Mouse (Mus musculus): Measurements from ENCODE around the gene Myh9.

Myh9 gene

GRCm38 (mm10) chr15:77752443-77752842, 89.5 kb downstream of the Myh9 start:
- 50% methylated on average over 11 of the region's 11 CpGs for WGBS

GRCm38 (mm10) chr15:77750461-77750860, 91.5 kb downstream of the Myh9 start:
- 41% methylated on average over 1 of the region's 1 CpGs for WGBS

GRCm38 (mm10) chr15:77749717-77750116, 92.3 kb downstream of the Myh9 start:
- 94% methylated on average over 10 of the region's 10 CpGs for WGBS

GRCm38 (mm10) chr15:77748414-77748813, 93.6 kb downstream of the Myh9 start:
- WGBS: 97% methylated on average over 3 of the region's 3 CpGs

GRCm38 (mm10) chr15:77746326-77746725, 95.6 kb downstream of the Myh9 start:
- 96% methylated on average over 1 of the region's 1 CpGs for WGBS

- 66% methylated on average over 5 of the region's 5 CpGs for WGBS
These were observed 97.3 kb downstream of the Myh9 start for GRCm38 (mm10) chr15:77744632-77745031.

GRCm38 (mm10) chr15:77741556-77741955, 100.4 kb downstream of the Myh9 start:
- 58% methylated on average over 6 of the region's 6 CpGs for WGBS

- WGBS: 67% methylated on average over 9 of the region's 9 CpGs
These were observed 101.3 kb downstream of the Myh9 start for GRCm38 (mm10) chr15:77740511-77741297.

- WGBS: 66% methylated on average over 4 of the region's 4 CpGs
These were observed 108.1 kb downstream of the Myh9 start for GRCm38 (mm10) chr15:77733903-77734302.

- WGBS: 50% methylated on average over 8 of the region's 8 CpGs
These were observed 108.6 kb downstream of the Myh9 start for GRCm38 (mm10) chr15:77733380-77733779.

- WGBS: 79% methylated on average over 10 of the region's 10 CpGs
These were observed 109.1 kb downstream of the Myh9 start for GRCm38 (mm10) chr15:77732851-77733250.

GRCm38 (mm10) chr15:77731605-77732004, 110.4 kb downstream of the Myh9 start:
- WGBS: 96% methylated on average over 5 of the region's 5 CpGs

- 95% methylated on average over 2 of the region's 4 CpGs for WGBS
These were observed 113.2 kb downstream of the Myh9 start, which contains the start of gene Apol9b for GRCm38 (mm10) chr15:77728739-77729138. TSS of gene Apol9b (plus strand) at chr15:77729039.

- 85% methylated on average over 3 of the region's 3 CpGs for WGBS
These were observed 114.2 kb downstream of the Myh9 start for GRCm38 (mm10) chr15:77727745-77728144.

- WGBS: 6% methylated on average over 3 of the region's 3 CpGs
These were observed 114.8 kb downstream of the Myh9 start for GRCm38 (mm10) chr15:77727139-77727538.

- 73% methylated on average over 6 of the region's 6 CpGs for WGBS
These were observed 116.5 kb downstream of the Myh9 start for GRCm38 (mm10) chr15:77725393-77726020.

- WGBS: 26% methylated on average over 2 of the region's 10 CpGs
These were observed 117.6 kb downstream of the Myh9 start for GRCm38 (mm10) chr15:77724208-77724911.

- WGBS: no CpG with 5 or more reads among the region's 3 CpGs
These were observed 120.5 kb downstream of the Myh9 start for GRCm38 (mm10) chr15:77721509-77721908.

GRCm38 (mm10) chr15:77718240-77718639, 123.7 kb downstream of the Myh9 start:
- 42% methylated on average over 6 of the region's 6 CpGs for WGBS

Data from cerebral cortex, adult 2 months (tissue).